Mouse (Mus musculus): ENCODE measurements around the gene Tspan5. TPM values are rescaled to one million over a fixed set of nuclear protein-coding genes. Genes with fewer than 3 reads are reported as not detected.

Tspan5 gene
- polyA plus RNA-seq, 1 experiment from 2014 or later, result 60.2 TPM

DNA sequence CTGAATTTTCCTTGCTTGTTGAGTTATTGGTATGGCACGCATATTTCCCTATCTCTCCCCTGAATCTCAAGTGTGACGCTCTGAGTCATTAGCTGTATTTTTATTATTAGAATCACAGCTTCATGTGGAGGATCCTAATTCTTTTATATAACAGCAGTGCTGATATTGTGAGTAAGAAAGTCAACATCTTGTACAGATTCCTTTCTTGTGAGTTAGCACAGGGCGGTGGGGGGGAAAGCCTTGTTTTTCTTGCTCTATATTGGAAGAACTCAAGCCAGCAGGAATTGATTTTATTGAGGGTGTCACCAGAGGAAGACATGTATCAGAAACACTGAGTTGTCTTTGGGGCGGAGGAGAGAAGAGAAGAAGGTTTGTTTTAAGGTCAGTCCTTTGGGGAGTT lies 3.6 kb downstream of the Tspan5 start:
- H3K27ac ChIP-seq, result no peak overlapping the region
- H3K9ac ChIP-seq, result no peak overlapping the region
- H3K4me2 ChIP-seq, result peak overlapping the region; percentile 79; the same call in 1 of the 2 replicates
- H3K4me3 ChIP-seq, result no peak overlapping the region
- WGBS, result 89% methylated on average over 4 of the region's 4 CpGs
- peaks cover 31% of the 10 kb centered on the region for H3K4me1 ChIP-seq
- peaks cover 6% of the 10 kb centered on the region; the same call in 1 of the 2 replicates for H3K27me3 ChIP-seq
- no peak for ATAC-seq
- H3K36me3 ChIP-seq (ENCODE audit: poor library complexity, severe bottlenecking), result no peaks in the 10 kb centered on the region
- no peaks in the 10 kb centered on the region for H3K9me3 ChIP-seq (replicated peaks)

DNA sequence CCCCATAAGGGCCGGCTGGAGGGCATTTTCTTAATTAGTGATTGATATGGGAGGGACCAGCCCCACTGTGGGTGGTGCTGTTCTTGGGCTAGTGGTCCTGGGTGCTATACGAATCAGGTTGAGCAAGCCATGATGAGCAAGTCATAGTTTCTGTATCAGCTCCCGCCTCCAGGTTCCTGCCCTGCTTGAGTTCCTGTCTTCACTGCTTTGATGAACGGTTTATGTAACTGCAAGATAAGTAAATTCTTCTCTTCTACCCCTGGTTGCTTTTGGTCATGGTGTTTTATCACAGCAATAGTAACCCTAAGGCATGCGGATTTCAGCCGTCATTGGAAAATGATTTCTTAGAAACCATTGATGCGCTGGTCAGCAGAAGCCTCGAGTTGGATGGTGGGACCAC lies 4.6 kb downstream of the Tspan5 start:
- Histone ChIP-seq H3K9me3 (replicated peaks) (no peaks in the 10 kb centered on the region), H3K4me1 (peaks cover 27% of the 10 kb centered on the region), H3K9ac (no peak overlapping the region), H3K27me3 (no peaks in the 10 kb centered on the region), H3K4me2 (no peak overlapping the region), H3K4me3 (no peak overlapping the region), H3K27ac (no peak overlapping the region), H3K36me3 (ENCODE audit: poor library complexity, severe bottlenecking) (no peaks in the 10 kb centered on the region)
- WGBS, result 97% methylated on average over 8 of the region's 8 CpGs
- no peak for ATAC-seq

DNA sequence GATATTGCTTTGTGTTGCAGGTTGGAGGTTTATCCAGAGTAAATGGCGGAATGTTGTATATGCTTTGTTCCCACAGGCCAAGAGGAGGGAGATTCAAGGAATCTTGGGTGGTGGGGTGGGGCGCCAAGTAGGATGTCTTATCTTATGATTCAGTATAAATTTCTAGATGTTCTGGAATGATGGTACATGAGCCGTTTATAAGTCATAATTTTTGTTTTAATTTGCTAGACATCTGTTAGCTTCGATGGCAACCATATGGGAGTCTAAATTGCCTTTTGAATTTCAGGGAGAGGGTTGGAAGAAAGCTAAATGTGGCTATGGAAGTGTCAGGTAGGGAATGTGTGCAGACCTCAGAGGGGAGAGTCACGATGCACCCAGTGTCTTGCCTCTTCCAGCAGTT lies 5.0 kb downstream of the Tspan5 start:
- H3K9ac ChIP-seq, result no peak overlapping the region
- H3K27me3 ChIP-seq, result no peaks in the 10 kb centered on the region
- no peak overlapping the region for H3K4me2 ChIP-seq
- ATAC-seq, result no peak
- no peaks in the 10 kb centered on the region for H3K9me3 ChIP-seq (replicated peaks)
- H3K27ac ChIP-seq, result no peak overlapping the region
- H3K4me3 ChIP-seq, result no peak overlapping the region
- no peaks in the 10 kb centered on the region for H3K36me3 ChIP-seq (ENCODE audit: poor library complexity, severe bottlenecking)
- WGBS, result 91% methylated on average over 5 of the region's 5 CpGs
- peaks cover 28% of the 10 kb centered on the region for H3K4me1 ChIP-seq

DNA sequence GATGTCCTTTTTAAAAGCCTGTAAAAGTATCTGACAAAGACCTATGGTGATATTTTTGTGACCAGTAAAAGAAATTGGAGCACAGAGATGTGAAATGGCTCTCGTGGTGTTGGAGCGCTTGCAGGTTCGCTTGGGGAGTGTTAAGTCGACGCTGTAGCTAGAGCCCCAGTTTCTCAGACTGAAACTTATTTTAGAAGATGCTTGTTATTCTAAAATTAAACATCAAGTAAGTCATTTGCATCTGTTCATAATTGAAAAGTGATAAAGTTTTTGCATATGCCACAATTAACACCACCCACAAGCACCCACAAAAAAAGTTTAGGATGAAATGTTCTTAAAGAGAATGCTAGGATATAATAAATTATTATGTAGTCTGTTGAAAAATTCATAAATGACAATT lies 6.0 kb downstream of the Tspan5 start:
- Histone ChIP-seq H3K36me3 (ENCODE audit: poor library complexity, severe bottlenecking) (no peaks in the 10 kb centered on the region), H3K9me3 (replicated peaks) (no peaks in the 10 kb centered on the region), H3K27me3 (no peaks in the 10 kb centered on the region), H3K4me2 (no peak overlapping the region), H3K4me1 (peaks cover 34% of the 10 kb centered on the region), H3K4me3 (no peak overlapping the region), H3K9ac (no peak overlapping the region), H3K27ac (no peak overlapping the region)
- 91% methylated on average over 5 of the region's 5 CpGs for whole genome bisulfite sequencing
- ATAC-seq, result no peak

GRCm38 (mm10) chr3:138749645-138750044 lies 7.7 kb downstream of the Tspan5 start:
- WGBS, result 88% methylated on average over 9 of the region's 9 CpGs
- no peak overlapping the region for H3K4me3 ChIP-seq
- H3K9me3 ChIP-seq (replicated peaks), result no peaks in the 10 kb centered on the region
- no peaks in the 10 kb centered on the region for H3K36me3 ChIP-seq (ENCODE audit: poor library complexity, severe bottlenecking)
- no peak overlapping the region for H3K4me2 ChIP-seq
- no peak overlapping the region for H3K27ac ChIP-seq
- H3K27me3 ChIP-seq, result no peaks in the 10 kb centered on the region
- ATAC-seq, result no peak
- H3K9ac ChIP-seq, result no peak overlapping the region
- H3K4me1 ChIP-seq, result peaks cover 38% of the 10 kb centered on the region

- Histone ChIP-seq H3K27me3 (no peaks in the 10 kb centered on the region), H3K9me3 (replicated peaks) (no peaks in the 10 kb centered on the region), H3K4me2 (no peak overlapping the region), H3K27ac (no peak overlapping the region), H3K9ac (no peak overlapping the region), H3K36me3 (ENCODE audit: poor library complexity, severe bottlenecking) (no peaks in the 10 kb centered on the region), H3K4me1 (peaks cover 26% of the 10 kb centered on the region), H3K4me3 (no peak overlapping the region)
- no peak for ATAC-seq
- WGBS, result 86% methylated on average over 5 of the region's 5 CpGs
These were observed 9.3 kb downstream of the Tspan5 start for GRCm38 (mm10) chr3:138751328-138751727.

- no peak overlapping the region for H3K9ac ChIP-seq
- no peak overlapping the region for H3K4me3 ChIP-seq
- H3K4me2 ChIP-seq, result no peak overlapping the region
- H3K27me3 ChIP-seq, result no peaks in the 10 kb centered on the region
- WGBS, result 78% methylated on average over 5 of the region's 5 CpGs
- H3K9me3 ChIP-seq (replicated peaks), result no peaks in the 10 kb centered on the region
- H3K36me3 ChIP-seq (ENCODE audit: poor library complexity, severe bottlenecking), result no peaks in the 10 kb centered on the region
- no peak overlapping the region for H3K27ac ChIP-seq
- no peak for ATAC-seq
- H3K4me1 ChIP-seq, result peaks cover 26% of the 10 kb centered on the region
These were observed 10.1 kb downstream of the Tspan5 start for GRCm38 (mm10) chr3:138752056-138752455.

GRCm38 (mm10) chr3:138752769-138753168 lies 10.8 kb downstream of the Tspan5 start:
- peaks cover 23% of the 10 kb centered on the region for H3K4me1 ChIP-seq
- H3K4me2 ChIP-seq, result no peak overlapping the region
- H3K9ac ChIP-seq, result no peak overlapping the region
- no peak overlapping the region for H3K27ac ChIP-seq
- peak; percentile 26; the same call in 1 of the 2 replicates for ATAC-seq
- H3K9me3 ChIP-seq (replicated peaks), result no peaks in the 10 kb centered on the region
- no peak overlapping the region for H3K4me3 ChIP-seq
- 69% methylated on average over 3 of the region's 3 CpGs for WGBS
- H3K27me3 ChIP-seq, result no peaks in the 10 kb centered on the region
- H3K36me3 ChIP-seq (ENCODE audit: poor library complexity, severe bottlenecking), result no peaks in the 10 kb centered on the region

- no peaks in the 10 kb centered on the region for H3K27me3 ChIP-seq
- peak overlapping the region; percentile 12 for H3K9ac ChIP-seq
- peak; percentile 52 for ATAC-seq
- WGBS, result 48% methylated on average over 12 of the region's 12 CpGs
- peaks cover 23% of the 10 kb centered on the region for H3K4me1 ChIP-seq
- no peaks in the 10 kb centered on the region for H3K36me3 ChIP-seq (ENCODE audit: poor library complexity, severe bottlenecking)
- no peak overlapping the region for H3K4me3 ChIP-seq
- H3K27ac ChIP-seq, result no peak overlapping the region
- no peak overlapping the region for H3K4me2 ChIP-seq
- H3K9me3 ChIP-seq (replicated peaks), result no peaks in the 10 kb centered on the region
These were observed 11.3 kb downstream of the Tspan5 start for GRCm38 (mm10) chr3:138753182-138753885.

DNA sequence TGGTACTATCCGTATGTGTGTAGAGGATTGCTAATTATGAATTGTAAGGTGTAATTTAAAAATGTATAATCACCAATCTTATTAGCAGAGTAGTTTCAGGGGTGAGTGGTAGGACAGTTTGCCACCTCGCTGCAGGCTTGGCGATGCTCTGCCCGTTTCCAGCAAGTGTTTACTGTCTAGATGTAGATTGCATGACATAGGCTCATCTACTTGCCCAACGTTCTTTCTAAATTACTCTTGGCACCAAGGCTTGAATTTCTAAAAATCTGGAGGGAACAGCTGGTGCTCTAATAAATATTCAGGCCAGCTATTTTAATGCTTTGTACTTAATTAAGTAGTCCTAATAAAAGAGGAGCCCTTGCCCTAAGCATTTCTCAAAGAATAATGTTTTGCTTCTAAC lies 12.3 kb downstream of the Tspan5 start:
- Histone ChIP-seq H3K4me1 (peaks cover 30% of the 10 kb centered on the region), H3K36me3 (ENCODE audit: poor library complexity, severe bottlenecking) (no peaks in the 10 kb centered on the region), H3K27me3 (no peaks in the 10 kb centered on the region), H3K4me2 (no peak overlapping the region), H3K27ac (no peak overlapping the region; the same call in 1 of the 2 replicates), H3K9ac (no peak overlapping the region), H3K9me3 (replicated peaks) (no peaks in the 10 kb centered on the region), H3K4me3 (no peak overlapping the region)
- peak; percentile 65 for ATAC-seq
- 36% methylated on average over 5 of the region's 5 CpGs for WGBS

GRCm38 (mm10) chr3:138757283-138757682 lies 15.3 kb downstream of the Tspan5 start:
- no peaks in the 10 kb centered on the region for H3K9me3 ChIP-seq (replicated peaks)
- H3K4me2 ChIP-seq, result no peak overlapping the region
- no peak for ATAC-seq
- 96% methylated on average over 2 of the region's 2 CpGs for WGBS
- H3K27me3 ChIP-seq, result no peaks in the 10 kb centered on the region
- H3K27ac ChIP-seq, result no peak overlapping the region
- H3K4me1 ChIP-seq, result peaks cover 49% of the 10 kb centered on the region
- no peak overlapping the region for H3K9ac ChIP-seq
- no peak overlapping the region for H3K4me3 ChIP-seq
- no peaks in the 10 kb centered on the region for H3K36me3 ChIP-seq (ENCODE audit: poor library complexity, severe bottlenecking)

GRCm38 (mm10) chr3:138759968-138760684 lies 18.1 kb downstream of the Tspan5 start:
- Histone ChIP-seq H3K9ac (0 out of 2 replicates have a peak overlapping the region, but pooled peaks have one; percentile 48), H3K36me3 (ENCODE audit: poor library complexity, severe bottlenecking) (no peaks in the 10 kb centered on the region), H3K27ac (peak overlapping the region; percentile 41), H3K9me3 (replicated peaks) (no peaks in the 10 kb centered on the region), H3K4me1 (peaks cover 30% of the 10 kb centered on the region), H3K4me2 (peak overlapping the region; percentile 26), H3K4me3 (no peak overlapping the region), H3K27me3 (no peaks in the 10 kb centered on the region)
- ATAC-seq, result peak; percentile 26; the same call in 1 of the 2 replicates
- 7% methylated on average over 9 of the region's 9 CpGs for WGBS
